Mouse (Mus musculus): Measurements from ENCODE around the gene Entpd7.

DNA sequence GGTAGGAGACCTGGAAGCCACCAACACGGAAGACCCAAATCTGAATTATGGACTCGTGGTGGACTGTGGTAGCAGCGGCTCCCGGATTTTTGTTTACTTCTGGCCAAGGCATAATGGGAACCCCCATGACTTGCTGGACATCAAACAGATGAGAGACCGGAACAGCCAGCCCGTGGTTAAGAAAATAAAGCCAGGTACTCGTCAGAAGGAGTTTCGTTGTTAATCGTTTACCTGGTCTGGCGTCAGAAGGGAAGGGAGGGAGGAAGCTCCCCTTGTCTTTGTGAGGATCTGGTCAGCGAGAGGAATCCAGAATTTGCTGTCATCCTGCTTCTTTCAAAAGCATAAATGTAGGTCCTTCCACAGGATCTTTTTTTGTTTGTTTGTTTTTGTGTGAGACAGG, 14.7 kb downstream of the Entpd7 start:
- TF ChIP-seq POLR2A (IDR thresholded peaks at IDR 0.05; ENCODE audit: low read depth, low read length) (no peak), CTCF (IDR thresholded peaks at IDR 0.05; ENCODE audit: borderline replicate concordance, insufficient read depth, low read length) (no peak)
